Mouse (Mus musculus) erythroblast, embryonic 14.5 days (primary cell): ENCODE results near the gene Klhl5.

Experiments used
- GATA1 ChIP-seq: IDR thresholded peaks from 2 replicates; pipeline ENCODE4 v1.6.1; 2012; ENCODE audit warnings: low read length, inconsistent platforms, mixed read lengths
- TAL1 ChIP-seq: IDR thresholded peaks from 3 replicates; pipeline ENCODE4 v1.6.1; 2012; ENCODE audit warnings: low read length, inconsistent platforms, mixed read lengths

DNA sequence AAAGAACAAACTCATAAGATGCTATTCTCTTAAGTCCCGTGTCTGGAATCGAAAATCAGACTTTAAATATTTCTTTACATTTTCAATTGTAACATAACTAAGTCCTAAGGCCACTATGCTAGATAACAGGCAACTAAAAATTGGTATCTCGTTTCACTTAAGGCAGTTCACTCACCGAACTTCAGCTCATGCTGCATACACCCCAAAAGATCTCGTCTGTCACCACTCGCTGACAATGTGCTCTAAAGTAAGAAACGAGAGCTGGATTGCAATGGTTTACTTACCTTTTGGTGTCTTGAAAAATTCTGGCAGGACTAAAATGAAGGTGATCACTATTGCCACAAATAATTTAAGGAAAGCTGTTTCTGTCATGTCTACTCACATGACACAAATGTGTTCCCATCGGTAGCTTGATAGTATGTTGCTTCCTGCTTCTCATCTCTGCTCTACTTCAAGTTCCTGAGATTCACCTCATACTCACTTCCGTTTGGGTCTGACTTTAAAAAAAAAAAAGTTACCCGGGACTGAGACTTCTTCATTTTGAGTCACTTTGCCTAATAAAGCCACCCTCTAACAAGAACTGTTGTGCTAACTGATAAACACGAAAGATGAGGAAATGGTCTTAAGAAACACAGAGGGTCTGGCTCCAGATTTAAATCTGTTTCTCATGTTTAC, 16.0 kb upstream of the Klhl5 start:
- TF ChIP-seq GATA1: no peak
- TF ChIP-seq TAL1: no peak
